Mouse (Mus musculus) 416B (cell line): ENCODE measurements around the gene Epm2aip1.
A peak's percentile ranks its signal among the peaks of the same experiment; 100 is the strongest.

Experiments
- DNase-seq: peaks from one replicate; pipeline ENCODE4 v3.0.0; 2011; ENCODE audit warnings: low read depth

Gene Epm2aip1

DNA sequence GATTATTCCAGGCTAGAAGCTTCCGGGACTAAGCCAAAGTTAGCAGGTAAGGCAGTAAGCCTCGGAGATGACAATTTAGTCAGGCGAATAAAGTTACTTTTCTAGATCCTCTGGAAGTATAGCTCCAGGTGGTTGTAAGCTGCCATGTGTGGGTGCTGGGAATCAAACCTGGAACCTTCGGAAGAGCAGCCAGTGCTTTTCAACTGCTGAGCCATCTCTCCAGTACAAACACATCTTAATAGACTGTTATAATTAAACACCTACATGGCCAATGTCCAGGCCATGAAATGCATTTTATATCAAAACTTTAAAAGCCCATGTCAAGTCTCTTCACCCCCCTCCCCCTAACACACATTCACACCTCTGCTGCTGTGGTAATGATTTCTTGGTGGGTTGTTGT, 16.2 kb downstream of the Epm2aip1 start:
- no peak for DNase-seq

DNA sequence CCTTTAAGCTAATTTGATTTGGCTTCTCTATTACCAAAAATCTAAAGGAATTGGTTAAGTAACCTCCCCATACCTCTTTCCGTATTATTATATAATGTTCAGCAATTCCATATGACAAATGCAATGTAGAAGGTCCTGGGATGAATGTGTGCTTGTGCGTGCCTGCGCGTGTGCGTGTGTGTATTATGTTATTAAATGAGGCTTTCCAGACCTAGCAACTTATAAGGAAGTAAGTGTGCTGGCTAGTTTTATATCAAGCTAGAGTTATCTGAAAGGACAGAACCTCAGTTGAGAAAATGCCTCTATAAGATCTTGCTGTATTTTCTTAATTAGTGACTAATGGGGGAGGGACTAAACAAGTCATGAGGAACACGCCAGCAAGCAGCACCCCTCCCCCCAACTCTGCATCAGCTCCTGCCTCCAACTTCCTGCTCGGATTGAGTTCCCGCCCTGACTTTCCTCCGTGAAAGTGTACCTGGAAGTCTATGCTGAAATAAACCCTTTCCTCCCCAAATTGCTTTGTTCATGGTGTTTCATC, 17.6 kb downstream of the Epm2aip1 start:
- peak; percentile 82 for DNase-seq

DNA sequence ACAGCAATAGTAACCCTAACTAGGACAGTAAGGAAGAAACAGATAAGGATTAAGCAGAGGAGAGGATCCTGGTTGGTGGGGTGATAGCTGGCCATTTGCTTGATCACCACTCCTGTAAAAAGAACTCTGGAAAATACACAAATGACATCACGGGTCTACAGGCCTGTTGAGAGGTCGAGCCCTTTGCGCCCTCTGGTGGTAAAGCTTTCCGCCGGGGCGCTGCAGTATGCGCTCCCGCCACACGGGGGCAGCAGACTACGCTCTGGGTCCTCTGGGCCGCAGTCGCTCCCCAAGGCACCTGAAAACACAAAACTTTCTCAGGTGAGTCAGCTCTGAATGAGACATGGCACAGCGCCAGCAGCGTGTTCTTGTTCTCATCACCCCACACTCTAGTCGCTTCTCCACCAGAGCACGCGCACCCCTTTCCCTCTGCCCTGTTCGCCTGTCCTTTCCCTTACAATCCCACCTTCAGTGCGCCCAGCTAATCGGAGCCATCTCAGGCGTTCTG, 18.2 kb downstream of the Epm2aip1 start:
- DNase-seq, result peak; percentile 90

DNA sequence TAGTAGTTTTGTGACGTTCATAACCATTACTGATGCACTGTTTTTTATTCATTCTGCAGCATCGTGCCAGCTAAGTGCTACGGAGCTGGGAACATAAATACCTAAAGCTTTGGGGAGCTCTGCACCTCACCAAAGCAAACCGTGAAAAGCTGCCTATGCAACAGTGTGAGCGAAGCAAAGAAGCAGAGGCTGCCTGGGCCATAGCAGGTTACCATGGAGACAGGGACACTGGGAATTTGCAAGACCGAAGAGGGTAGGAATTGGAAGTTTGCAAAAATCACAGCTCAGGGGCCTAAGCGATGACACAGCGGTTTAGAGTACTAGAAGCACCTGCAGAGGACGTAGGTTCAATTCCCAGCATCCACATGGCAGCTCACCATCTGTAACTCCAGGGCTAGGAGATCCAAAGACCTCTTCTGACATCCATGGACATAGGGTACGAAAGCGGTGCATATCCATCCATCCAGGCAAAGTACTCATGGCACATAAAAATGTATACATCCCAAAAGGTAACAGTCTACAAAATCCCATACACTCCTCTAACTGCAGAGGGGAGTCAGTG, 18.9 kb downstream of the Epm2aip1 start:
- no peak for DNase-seq

DNA sequence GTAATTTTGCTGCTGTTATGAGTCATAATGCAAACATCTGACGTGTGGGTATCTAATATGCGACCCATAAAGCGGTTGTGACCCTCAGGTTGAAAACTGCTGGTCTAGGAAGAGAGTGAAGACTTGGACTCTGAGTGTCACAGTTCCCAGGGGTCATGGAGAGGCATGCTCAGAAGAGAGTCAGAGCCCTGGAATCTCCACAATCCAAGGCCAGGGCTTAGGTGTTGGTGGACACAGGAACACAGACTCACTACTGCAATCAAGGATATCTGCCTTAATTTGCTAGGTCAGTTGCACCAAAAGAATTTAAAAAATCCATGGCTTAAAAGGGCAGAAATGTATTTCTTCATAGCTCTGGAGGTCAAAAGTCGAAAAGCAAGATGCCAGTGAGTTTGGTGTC, 21.5 kb downstream of the Epm2aip1 start:
- DNase-seq, result no peak

DNA sequence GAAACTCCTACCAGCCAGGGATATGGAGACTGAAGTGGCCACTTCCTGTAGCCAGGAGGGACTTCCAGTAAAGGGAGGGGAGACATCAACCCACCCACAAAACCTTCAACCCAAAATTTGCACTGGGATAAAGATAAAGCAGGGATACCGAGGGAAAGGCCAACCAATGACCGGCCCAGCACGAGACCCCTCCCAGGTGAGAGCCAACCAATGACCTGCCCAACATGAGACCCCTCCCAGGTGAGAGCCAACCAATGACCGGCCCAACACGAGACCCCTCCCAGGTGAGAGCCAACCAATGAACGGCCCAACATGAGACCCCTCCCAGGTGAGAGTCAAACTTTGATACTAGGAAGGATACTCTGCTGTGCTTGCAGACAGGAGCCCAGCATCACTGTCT, 23.2 kb downstream of the Epm2aip1 start:
- no peak for DNase-seq

DNA sequence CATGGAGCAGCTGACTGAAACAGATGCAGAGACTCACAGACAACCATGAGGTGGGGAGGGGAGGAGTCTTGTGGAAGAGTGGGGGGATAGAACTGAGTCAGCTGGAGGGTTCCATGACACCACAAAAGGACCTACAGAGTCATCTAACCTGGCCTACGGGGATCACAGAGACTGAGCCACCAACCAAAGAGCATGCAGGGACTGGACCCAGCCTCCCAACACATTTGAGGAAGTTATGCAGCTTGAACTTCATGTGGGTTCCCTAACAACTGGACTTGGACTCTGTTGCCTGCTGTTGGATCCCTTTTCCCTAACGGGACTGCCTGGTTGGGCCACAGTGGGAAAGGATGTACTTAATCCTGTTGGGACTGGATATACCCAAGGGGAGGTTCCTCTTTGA, 23.6 kb downstream of the Epm2aip1 start:
- no peak for DNase-seq

DNA sequence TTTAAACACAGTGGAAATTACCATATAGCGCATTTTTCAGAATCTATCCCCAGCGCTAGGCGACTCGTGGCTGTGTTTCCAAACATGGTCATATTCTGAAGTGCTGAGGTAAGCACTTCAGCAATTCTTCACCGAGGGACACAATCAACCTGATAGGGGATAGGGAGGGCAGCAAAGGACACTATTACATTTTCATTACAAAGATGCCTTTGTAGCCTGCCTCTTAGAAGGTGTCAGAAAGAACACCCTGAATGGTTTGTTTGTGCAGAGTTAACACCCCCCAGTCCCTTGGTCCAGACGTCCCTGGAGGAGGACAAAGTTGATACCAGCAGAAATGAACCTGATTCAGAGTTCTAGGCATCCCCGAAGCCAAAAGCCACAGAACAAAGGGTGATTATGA, 24.7 kb downstream of the Epm2aip1 start:
- DNase-seq, result no peak

DNA sequence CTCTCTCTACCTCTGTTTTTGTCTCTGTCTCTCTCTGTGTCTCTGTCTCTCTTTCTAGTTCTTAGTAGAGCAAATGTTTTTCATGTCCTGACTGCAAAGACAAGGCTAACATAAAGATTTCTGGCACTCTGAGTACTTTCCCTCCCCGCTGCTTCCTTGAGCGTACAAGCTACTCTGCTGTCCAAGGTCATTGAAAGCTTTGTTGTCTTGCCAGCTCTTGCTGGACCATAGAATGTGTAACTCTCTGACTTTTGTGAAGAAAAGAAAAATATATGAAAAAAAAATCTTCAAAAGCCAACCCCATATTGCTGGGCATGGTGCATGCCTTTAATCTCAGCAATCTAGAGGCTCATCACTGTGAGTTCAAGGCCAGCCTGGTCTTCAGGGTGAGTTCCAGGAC, 26.9 kb downstream of the Epm2aip1 start:
- DNase-seq, result no peak

DNA sequence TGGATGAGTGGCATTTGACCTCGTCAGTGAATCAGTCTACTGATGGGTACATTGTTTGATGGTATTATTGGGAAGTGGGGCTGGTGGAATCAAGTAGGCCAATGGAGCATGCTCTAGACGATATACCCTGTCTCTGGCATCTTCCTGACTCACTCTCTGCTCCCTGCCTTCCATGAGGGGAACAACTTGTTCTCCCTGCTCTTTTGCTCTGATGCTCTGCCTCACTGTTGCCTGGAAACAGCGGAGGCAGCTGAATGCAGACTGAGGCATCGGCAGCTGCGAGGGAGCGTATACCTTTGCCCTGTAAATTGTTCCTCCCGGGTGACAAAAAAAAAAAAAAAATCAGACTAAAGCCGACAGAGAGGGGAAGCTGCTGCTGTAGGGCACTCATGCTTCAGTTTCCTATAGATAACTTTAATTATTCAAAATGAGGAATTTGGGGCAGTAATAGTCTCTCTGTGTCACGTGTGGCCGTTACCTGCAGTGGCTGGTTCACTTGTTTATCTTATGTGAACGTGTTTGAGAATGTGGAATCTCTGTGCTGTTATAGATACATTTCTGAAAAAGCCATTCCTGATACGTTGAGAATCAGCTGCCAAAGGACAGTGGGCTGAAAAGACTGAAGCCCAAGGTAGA, 30.6 kb downstream of the Epm2aip1 start:
- no peak for DNase-seq

DNA sequence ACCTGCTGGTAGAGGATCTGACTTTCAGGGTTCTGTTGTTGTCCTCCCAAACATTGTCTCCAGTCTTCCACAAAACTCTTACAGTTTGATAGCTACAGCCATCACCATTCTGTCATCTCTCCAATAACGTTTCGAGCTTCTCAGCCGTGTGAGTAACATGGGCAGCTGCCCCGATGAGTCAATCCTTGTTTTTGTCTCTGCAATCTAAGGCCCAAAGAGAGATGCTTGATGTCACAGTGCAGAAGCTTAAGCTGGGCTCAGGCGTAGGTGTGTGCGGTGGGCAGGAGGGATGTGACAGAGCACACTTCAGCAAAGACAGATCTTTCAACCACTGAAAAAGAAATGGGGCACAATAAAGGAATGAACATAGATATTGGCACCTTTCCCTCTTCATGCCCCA, 32.3 kb downstream of the Epm2aip1 start:
- no peak for DNase-seq

DNA sequence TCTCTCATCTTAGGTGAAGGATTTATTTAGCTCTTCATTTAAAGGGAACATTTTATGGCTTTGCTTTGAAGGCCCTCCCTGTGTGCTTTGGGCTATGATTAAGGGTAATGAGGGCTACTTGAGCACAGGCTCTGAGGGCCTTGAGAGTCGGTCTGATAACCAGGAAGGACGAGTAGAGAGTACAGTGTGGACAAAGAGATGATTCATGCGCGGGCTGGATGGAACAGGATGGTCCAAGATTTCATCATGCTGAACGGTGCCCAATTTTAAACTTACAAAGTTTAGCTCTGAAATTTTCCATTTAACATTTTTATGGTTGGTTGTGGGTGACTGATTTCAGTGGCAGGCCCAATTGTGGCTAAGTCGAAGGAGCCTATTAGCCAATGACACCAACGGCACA, 34.4 kb downstream of the Epm2aip1 start:
- DNase-seq, result peak; percentile 17

DNA sequence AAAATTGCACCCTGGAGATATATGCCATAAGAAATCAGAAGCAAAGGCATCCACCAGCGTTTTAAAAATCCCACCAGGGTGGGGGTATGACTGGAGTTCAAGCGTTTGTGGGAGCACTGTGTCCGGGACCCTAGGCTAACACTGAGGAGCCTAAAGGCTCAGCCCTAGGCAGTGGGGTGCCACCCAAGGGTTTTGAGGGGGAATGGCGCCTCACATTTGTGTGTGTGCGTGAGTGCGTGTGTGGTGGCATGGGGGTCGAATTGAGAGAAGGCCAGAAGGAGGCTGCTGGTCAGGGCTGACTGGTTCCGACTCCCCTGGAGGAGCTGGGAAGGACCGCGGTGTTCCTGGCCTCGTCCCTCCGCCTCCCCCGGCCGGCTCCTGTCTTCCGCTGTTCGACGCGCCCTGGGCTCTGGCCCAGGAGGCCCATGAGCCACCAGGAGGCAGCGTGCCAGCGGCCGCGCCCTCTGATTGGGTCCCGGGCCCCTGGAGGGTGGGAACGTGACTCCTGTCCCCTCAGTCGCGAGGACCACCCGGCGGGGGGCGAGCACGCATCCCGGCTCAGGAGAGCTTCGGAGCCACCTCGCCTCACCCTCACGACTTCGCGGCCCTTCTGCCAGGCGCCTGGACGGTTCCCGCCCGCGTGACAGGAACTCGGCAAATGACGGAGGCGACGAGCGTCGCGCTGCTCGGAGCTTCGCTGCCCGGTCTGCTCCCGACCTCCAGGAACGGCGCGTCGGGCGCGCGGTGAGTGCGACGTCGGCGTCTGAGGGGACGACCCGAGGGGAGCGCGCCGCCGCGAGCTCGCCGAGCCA, 39.5 kb downstream of the Epm2aip1 start, which contains the start of gene Trank1:
Gene Trank1, plus strand, starts transcription at position 709 of the 812 bp plus-strand sequence.
- DNase-seq, result no peak

DNA sequence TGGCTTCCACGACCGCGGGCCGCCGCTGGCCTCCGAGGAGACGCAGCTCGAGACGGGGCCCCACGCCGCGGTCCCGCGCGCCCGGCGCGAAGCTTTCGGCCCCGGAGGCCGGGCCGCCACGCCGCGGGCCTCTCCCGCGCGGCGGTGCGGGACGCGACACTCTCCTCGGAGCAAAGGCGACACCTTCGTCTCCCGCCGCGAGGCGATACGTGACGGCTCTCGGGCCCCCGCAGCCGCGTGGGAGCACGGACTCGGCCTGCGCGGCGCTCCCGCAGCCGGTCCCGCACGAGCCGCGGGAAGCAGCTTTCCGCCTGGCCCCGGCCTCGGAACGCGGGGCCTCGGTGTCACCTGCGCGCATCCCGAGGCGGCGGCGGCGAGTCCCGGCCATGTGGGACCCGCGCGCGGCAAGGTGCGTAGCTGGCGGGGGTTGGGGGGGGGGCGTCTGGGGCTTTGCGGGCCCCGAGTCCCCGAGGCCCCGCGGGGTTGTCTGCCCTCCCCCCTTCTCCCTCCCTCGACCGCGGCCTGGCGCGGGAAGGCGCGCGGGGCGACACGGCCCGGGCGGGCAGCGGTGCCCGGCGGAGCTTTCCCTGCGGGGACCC, 40.2 kb downstream of the Epm2aip1 start:
- DNase-seq, result no peak

DNA sequence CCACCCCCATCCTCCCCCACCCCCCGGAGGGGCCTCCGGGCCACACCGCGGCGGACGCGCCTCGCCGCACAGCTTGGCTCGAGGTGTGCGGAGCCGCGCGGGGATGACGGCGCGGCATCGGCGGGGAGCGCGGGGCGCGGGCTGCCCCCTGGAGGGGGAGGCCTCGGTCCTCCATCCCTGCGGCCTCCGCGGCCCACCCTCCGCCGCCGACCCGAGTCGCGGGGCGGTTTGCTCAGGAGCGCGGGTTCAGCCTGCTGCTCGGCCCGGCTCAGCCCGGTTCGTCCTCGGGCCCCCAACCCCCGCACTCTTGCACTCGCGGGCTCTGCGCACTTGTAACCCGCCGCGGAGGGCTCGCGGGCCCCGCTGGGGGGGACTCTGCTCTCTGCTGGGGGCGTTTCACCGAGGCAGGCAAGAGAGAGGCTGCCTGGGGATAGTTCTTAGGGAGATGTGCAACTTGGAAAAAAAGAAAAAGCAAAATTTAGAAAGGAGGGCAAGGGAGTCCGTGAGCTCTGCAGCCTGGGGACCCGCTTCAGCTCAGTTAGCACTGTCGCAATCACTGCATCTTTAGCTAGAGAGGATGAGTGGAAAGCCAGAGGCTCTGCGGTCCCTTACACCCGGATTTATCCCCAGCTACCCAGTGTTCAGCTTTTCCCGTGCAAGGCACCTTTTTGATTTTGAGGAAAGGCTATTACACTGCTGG, 40.9 kb downstream of the Epm2aip1 start:
- DNase-seq, result no peak

DNA sequence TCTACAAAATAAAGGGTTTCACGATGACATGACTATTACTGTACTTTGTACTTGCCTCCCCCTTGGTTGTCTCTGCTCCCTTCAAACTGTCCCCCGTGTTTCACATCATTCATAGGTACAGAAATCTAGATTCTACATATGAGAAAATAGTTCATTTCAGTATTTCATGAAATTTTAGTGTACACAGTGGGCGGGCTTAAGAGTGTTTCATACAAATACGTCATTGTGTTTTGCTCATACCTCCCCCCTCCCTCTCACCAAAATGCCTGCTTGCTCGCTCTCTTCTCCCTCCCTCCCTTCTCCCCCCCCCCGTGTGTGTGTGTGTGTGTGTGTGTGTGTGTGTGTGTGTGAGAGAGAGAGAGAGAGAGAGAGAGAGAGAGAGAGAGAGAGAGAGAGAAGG, 41.6 kb downstream of the Epm2aip1 start:
- DNase-seq, result no peak

DNA sequence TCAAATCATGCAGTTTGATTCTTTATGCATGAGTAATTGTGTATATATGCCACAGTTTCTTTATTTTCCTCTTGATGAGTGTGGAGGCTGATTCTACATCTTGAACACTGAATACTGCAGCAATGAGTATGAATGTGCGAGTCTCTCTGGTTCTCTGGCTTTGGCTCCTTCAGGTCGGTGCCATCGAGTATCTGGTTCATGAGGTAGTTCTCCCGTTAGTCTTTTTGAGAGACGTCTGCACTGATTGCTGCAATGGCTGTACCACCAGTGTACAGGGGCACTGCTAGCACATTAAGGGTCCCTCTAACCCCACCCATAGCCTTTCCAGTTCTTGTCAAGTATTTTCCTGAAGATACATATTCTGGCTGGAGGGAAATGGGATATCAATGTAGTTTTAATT, 42.1 kb downstream of the Epm2aip1 start:
- DNase-seq, result no peak

DNA sequence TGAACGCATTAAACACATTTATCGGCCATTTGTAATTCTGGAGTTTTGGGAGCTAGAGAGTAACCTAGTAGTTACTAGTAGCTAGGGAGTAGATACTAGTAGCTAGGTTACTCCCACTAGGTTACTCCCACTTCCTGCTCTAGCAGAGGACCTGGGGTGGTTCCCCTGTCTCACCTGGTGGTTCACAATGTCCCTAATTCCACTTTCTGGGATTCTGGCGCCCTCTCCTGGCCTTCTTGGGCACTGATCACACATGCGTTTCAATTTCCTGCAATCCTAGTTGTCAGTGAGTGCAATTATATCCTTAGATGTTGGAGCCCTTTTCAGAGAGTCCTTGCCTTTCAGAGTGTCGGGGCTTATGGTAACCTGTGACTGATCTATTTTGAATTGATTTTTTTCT, 42.5 kb downstream of the Epm2aip1 start:
- DNase-seq, result peak; percentile 34

DNA sequence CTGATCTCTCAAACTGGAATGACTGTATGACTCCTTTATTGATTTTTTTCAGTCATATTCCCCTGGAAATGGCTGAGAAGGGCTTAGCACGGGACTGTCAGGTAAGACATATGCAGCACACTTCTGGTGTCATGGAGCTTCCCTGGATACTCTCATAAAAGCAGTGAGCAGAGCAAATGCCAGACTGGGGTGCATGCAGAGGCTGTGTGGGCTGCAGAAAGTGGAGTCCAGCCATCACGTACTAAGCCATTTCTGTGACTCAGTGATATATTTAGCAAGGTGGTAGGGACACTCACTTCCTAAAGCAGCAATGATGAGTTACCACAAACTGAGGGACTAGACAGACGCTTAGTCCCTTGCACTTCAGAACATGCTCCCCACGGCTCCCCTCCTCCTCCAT, 49.2 kb downstream of the Epm2aip1 start:
- no peak for DNase-seq

DNA sequence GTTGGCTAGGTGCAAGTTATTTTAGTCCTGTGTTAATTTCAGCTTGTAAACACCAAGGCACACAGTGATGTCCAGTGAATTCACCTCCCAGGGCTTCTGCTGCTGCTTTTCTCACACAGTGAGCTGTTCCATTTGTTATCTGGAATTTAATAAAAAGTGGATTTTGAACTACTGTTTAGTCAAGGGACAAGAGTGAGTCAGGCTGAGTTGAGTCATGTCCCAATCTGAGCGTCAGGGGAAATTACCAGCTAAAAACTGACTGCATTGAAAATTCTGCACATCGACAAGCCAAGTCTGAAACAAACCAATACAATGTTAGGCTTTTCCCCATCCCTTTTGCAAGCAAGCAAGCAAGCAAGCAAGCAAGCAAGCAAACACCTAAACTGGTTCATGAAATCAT, 53.2 kb downstream of the Epm2aip1 start:
- DNase-seq, result peak; percentile 5
